Mouse (Mus musculus) hindbrain, embryonic 11.5 days (tissue): ENCODE results near the gene Triobp. TPM values are rescaled to one million over a fixed set of nuclear protein-coding genes. Genes with fewer than 3 reads are reported as not detected.

Experiments
- ATAC-seq: fragments of 200-750 bp; cut with Nextera tagmentation; 2 replicates; pipeline ENCODE4 v1.8.0; 2017; ENCODE audit warnings: mild to moderate bottlenecking, moderate TSS enrichment, moderate library complexity; ENCODE audit not compliant: low FRiP score
- DNase-seq: peaks from one replicate; pipeline ENCODE4 v3.0.0-alpha.2; 2015; ENCODE audit warnings: low spot score
- H3K27ac ChIP-seq: fragments of 300-500 bp; sonication (generic); 2 replicates; pipeline ENCODE4 v1.5.1; 2014; ENCODE audit warnings: mild to moderate bottlenecking, low read depth, low read length
- H3K27me3 ChIP-seq: fragments of 300-500 bp; sonication (generic); 2 replicates; pipeline ENCODE4 v1.6.1; 2014; ENCODE audit warnings: mild to moderate bottlenecking, low read length, moderate library complexity, mixed read lengths; ENCODE audit not compliant: control insufficient read depth, insufficient read depth
- H3K36me3 ChIP-seq: fragments of 300-500 bp; sonication (generic); 2 replicates; pipeline ENCODE4 v1.6.1; 2014; ENCODE audit warnings: mild to moderate bottlenecking, low read length, moderate library complexity, mixed read lengths; ENCODE audit not compliant: control insufficient read depth, insufficient read depth
- H3K4me1 ChIP-seq: fragments of 300-500 bp; sonication (generic); replicated peaks from 2 replicates; pipeline ENCODE4 v1.6.1; 2014; ENCODE audit warnings: low read length, mixed read lengths; ENCODE audit not compliant: control insufficient read depth, insufficient read depth
- H3K4me2 ChIP-seq: fragments of 300-500 bp; sonication (generic); replicated peaks from 2 replicates; pipeline ENCODE4 v1.6.1; 2014; ENCODE audit warnings: mild to moderate bottlenecking, low read depth, low read length
- H3K4me3 ChIP-seq: fragments of 300-500 bp; sonication (generic); 2 replicates; pipeline ENCODE4 v1.5.1; 2014; ENCODE audit warnings: low read depth, low read length
- H3K9ac ChIP-seq: fragments of 300-500 bp; sonication (generic); 2 replicates; pipeline ENCODE4 v1.6.1; 2014; ENCODE audit warnings: low read depth, low read length
- H3K9me3 ChIP-seq: fragments of 300-500 bp; sonication (generic); 2 replicates; pipeline ENCODE4 v1.6.1; 2016; ENCODE audit warnings: low read length; ENCODE audit not compliant: control insufficient read depth
- WGBS: fragments of 180-500 bp; shearing (Covaris S2); extraction: QIAGEN DNeasy Blood & Tissue Kit; methylation state at CpG from one replicate; pipeline ENCODE4 v1.1.7; 2014; 5-methylcytosine and 5-hydroxymethylcytosine counted together
- polyA plus RNA-seq: library from polyadenylated mRNA; unstranded; fragments of >200 nt; fragmentation: Nextera tagmentation; extraction: Ambion mirVana; gene quantifications from 2 replicates; pipeline ENCODE4 v1.2.1, GENCODE M21; 2014

The Triobp gene
- polyA plus RNA-seq, 1 experiment from 2014 or later = 45.4 TPM

DNA sequence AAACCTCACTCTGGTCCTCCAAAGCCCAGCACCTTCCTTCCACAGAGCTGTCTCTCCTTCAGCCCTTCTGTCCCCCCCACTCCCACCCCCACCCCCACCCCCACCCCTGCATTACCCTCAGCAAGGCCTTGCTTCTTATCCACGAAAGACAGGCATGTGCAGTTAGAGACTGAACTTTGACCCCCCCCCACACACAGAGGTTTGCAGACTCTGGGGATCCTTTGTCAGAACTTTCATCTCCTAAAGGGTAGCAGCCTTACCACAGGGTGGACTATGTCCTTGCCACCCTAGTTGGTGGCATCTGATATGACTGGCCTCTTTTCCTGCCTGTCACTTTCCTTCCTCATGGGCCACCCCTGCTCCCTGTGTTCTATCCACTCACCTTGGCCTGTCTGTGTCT, 75.8 kb downstream of the Triobp start:
- H3K27ac ChIP-seq = no peak overlapping the region
- WGBS = 75% methylated on average over 1 of the region's 1 CpGs
- no peak overlapping the region for H3K4me2 ChIP-seq
- no peaks in the 10 kb centered on the region for H3K36me3 ChIP-seq
- no peaks in the 10 kb centered on the region for H3K27me3 ChIP-seq
- no peak for ATAC-seq
- no peaks in the 10 kb centered on the region; the same call in 1 of the 2 replicates for H3K4me1 ChIP-seq
- H3K9me3 ChIP-seq = no peaks in the 10 kb centered on the region
- H3K9ac ChIP-seq = no peak overlapping the region
- DNase-seq = no peak
- H3K4me3 ChIP-seq = no peak overlapping the region

DNA sequence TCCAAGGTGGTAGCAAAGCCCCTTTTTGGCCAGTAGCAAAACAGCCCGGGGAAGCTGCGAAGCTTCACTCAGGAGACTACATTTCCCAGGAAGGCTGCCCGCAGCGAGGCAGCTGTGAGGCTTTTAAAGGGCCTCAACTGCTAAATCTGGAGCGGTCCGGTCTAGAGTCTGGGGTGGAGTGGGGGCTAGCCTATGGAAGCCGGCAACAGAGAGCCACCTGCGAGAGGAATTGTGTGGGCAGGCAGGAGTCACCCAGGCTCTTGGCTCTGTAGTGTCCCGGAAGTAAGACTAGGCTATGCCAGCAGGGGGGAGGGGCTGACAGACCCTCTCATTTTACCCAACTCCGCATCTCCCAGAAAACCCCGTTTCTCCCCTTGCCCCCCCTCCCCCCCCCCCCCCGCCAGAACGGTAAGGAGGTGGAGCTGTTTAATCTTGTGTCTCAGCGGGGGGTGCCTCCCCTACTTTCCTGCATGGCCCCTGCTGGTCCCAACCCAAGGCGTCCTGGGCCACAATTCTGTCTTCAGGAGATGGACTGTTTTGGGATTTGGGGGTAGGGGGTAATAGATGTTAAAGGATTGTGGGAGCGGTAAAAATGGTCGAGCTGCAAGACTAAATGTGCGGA, 78.3 kb downstream of the Triobp start:
- ATAC-seq = no peak
- Histone ChIP-seq H3K4me3 (no peak overlapping the region), H3K27me3 (no peaks in the 10 kb centered on the region), H3K36me3 (no peaks in the 10 kb centered on the region), H3K9ac (0 out of 2 replicates have a peak overlapping the region, but pooled peaks have one; percentile 8), H3K4me1 (no peaks in the 10 kb centered on the region; the same call in none of the 2 replicates), H3K27ac (no peak overlapping the region), H3K4me2 (no peak overlapping the region; the same call in 1 of the 2 replicates), H3K9me3 (no peaks in the 10 kb centered on the region)
- WGBS = 11% methylated on average over 17 of the region's 18 CpGs
- DNase-seq = peak; percentile 38

DNA sequence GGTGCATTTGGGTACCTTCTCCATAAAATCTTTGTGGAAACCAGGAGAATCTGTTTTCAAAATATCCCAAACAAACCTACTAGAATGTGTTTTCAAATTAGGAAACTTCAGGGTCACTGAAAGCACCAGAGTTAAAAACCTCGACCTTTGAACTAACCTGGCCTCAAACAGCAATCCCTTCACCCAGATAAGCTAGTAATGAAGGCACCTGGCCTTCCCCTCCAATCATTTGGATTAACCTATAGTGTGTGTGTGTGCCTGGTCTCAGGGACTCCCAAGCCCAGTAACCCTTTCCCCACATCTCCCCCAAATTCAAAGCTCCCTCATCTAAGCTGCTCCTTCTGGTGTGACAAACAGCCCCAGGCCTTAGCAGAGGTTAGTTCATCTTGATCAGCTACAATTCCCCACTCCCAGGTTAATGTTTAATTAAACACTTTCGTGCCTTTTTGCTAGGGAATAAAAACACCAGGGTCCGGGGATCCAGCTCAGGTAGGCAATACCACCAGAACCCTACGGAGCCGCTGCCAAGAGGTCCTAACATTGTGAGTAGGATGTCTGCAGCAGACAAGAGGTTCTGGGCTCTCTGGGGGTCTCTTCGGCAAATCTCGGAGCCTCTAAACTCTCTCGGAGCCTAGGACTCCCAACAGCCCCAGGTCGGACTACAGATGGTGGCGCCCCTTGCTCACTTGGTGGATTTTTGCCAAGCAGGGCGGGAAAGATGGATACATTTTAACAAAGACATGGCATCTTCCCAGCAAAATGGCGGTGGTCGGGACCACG, 79.2 kb downstream of the Triobp start:
- Histone ChIP-seq H3K4me1 (peaks cover 5% of the 10 kb centered on the region), H3K4me3 (no peak overlapping the region), H3K36me3 (no peaks in the 10 kb centered on the region), H3K9ac (no peak overlapping the region), H3K27me3 (no peaks in the 10 kb centered on the region), H3K27ac (no peak overlapping the region), H3K4me2 (no peak overlapping the region; the same call in 1 of the 2 replicates), H3K9me3 (no peaks in the 10 kb centered on the region)
- WGBS = 44% methylated on average over 14 of the region's 14 CpGs
- no peak for DNase-seq
- ATAC-seq = no peak

DNA sequence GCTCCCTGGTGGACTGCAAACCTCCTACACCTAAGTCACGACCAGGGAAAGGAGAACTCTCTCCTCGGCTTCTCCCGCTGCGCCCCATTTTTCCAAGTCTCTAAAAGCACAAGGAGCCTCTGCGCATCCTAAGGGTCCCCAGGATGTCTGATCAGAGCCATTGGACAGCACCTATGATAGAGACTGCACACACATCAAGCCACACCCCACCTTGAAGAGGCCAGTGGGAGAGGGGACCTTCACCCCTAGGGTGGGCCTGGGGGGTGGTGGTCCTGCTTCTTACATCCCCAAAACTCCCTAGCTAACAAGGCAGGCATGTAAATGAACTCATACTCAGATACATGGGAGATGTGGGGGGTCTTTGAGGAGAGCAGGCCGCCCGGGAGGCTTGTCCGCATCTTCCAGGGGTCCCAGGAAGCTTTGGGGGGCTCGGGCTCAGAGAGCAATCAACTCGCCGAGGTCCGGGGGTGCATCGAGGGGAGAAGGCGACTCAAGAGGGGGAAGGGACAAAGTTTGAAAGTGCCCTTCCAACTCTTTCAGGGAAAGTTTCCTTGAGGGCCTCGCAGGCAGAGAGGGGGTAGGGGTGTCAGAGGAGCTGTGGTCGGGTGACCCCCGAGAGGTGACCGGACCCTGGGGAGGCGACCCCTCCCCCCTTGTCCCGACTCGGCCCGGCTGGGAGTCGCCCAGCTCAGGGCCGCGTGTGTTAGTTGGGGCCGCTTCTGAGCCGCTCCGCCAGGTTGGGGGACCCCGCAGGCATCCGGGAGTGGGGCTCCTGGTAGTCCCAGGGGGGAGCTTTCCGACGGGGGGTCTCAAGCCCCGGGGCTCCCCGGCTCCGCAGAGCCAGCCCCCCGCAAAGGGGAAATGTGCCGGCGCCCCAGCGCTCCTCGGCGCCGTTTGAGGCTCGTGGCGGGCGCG, 80.0 kb downstream of the Triobp start:
- Histone ChIP-seq H3K27ac (peak overlapping the region; percentile 95), H3K9me3 (no peaks in the 10 kb centered on the region), H3K4me3 (peak overlapping the region; percentile 77), H3K27me3 (no peaks in the 10 kb centered on the region), H3K36me3 (no peaks in the 10 kb centered on the region), H3K9ac (peak overlapping the region; percentile 100), H3K4me2 (peak overlapping the region; percentile 99), H3K4me1 (peaks cover 5% of the 10 kb centered on the region)
- ATAC-seq = peak; percentile 42; the same call in 1 of the 2 replicates
- WGBS = 6% methylated on average over 36 of the region's 46 CpGs
- peak; percentile 56 for DNase-seq

DNA sequence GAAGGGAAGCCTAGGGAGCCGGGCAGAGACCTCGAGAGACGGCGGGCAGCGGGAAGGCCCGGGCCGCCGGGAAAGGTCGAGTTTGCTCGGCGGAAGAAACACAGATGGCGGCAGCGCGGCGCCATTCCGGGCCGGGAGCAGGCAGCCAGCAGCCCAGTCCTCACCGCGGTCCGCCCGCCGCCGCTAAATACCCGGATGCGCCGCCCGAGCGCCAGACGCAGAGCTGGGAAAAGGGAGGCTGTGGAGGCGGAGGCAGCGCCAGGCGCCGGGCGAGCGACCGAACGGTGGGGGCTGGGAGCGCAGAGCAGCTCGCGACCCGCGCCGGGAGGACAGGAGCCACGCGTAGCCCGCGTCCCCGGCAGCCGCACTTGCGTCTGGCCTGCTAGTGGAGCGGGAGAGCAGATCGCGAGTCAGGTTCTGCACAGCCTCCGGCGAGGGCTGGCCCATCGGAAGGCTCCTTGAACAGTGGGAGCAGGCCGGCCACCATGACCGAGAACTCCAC, 80.8 kb downstream of the Triobp start, which contains the start of gene H1f0:
H1f0 (plus strand) TSS at position 214 of the 502 bp plus-strand sequence.
- Histone ChIP-seq H3K27me3 (no peaks in the 10 kb centered on the region), H3K27ac (peak within 1 kb of the TSS; percentile 95), H3K9me3 (no peaks in the 10 kb centered on the region), H3K4me2 (peak within 1 kb of the TSS; percentile 99), H3K9ac (peak within 1 kb of the TSS; percentile 100), H3K36me3 (no peaks in the 10 kb centered on the region), H3K4me1 (peaks cover 5% of the 10 kb centered on the region), H3K4me3 (peak within 1 kb of the TSS; percentile 77)
- DNase-seq = peak; percentile 97
- ATAC-seq = peak; percentile 76
- WGBS = 0% methylated on average over 56 of the region's 58 CpGs

DNA sequence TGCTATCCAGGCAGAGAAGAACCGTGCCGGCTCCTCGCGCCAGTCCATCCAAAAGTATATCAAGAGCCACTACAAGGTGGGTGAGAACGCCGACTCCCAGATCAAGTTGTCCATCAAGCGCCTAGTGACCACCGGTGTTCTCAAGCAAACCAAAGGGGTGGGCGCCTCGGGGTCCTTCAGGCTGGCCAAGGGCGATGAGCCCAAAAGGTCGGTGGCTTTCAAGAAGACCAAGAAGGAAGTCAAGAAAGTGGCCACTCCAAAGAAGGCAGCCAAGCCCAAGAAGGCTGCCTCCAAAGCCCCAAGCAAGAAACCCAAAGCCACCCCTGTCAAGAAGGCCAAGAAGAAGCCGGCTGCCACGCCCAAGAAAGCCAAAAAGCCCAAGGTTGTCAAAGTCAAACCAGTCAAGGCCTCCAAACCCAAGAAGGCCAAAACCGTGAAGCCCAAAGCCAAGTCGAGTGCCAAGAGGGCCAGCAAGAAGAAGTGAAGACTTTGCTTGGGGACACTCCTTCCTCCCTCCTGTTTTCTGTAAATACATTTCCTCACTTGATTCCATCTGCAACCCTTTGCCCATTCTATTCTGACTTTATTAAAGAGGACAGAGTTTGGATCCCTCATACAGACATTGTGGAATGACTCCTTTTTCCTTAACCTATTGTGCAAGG, 81.4 kb downstream of the Triobp start:
- no peak for DNase-seq
- Histone ChIP-seq H3K4me2 (peak overlapping the region; percentile 99), H3K27me3 (no peaks in the 10 kb centered on the region), H3K9me3 (no peaks in the 10 kb centered on the region), H3K9ac (peak overlapping the region; percentile 100), H3K4me3 (peak overlapping the region; percentile 77), H3K36me3 (no peaks in the 10 kb centered on the region), H3K4me1 (peaks cover 5% of the 10 kb centered on the region), H3K27ac (peak overlapping the region; percentile 95)
- 30% methylated on average over 16 of the region's 16 CpGs for WGBS
- ATAC-seq = no peak

DNA sequence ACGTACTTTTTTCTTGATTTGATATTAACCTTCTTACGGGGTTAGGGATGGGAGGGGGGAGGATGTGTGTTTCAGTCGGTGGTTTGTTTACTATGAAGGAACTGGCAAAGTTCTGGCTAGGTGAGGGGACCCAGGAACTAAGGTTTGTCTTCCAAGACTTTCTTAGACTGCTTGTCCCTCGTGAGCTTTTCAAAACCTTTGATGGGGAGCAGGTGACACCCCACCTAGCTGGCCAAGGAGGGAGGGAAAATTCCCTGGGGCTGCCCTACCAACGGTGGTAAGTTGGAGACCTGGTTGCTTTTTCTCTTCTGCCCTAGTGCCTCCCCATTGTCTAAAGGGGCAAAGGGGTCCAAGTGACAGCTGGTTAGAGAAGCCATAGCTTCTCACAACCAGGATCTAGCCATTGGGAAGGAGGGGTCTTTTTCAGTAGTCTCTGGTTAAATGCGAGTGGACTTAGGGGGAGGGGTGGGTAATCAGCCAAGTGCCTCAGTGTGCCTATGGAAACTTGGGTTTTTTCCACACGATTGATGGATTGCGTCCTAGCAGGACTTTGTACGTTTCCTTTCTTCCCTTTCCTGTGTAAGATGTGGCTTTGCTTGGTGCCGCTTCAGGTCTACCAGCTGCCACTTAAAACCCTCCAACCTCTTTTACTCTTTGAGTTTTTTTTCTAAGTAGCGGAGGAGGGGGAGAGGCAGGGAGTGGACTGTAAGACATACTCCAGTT, 82.2 kb downstream of the Triobp start:
- DNase-seq (peak; percentile 61), ATAC-seq (no peak)
- peak overlapping the region; percentile 99 for H3K4me2 ChIP-seq
- 10% methylated on average over 11 of the region's 11 CpGs for WGBS
- peak overlapping the region; percentile 58 for H3K27ac ChIP-seq
- peak overlapping the region; percentile 100 for H3K9ac ChIP-seq
- no peaks in the 10 kb centered on the region for H3K27me3 ChIP-seq
- H3K4me1 ChIP-seq = peaks cover 5% of the 10 kb centered on the region
- no peaks in the 10 kb centered on the region for H3K9me3 ChIP-seq
- H3K36me3 ChIP-seq = no peaks in the 10 kb centered on the region
- peak overlapping the region; percentile 77 for H3K4me3 ChIP-seq
